Mouse (Mus musculus): Measurements from ENCODE around the gene Kcng3.

The Kcng3 gene

DNA sequence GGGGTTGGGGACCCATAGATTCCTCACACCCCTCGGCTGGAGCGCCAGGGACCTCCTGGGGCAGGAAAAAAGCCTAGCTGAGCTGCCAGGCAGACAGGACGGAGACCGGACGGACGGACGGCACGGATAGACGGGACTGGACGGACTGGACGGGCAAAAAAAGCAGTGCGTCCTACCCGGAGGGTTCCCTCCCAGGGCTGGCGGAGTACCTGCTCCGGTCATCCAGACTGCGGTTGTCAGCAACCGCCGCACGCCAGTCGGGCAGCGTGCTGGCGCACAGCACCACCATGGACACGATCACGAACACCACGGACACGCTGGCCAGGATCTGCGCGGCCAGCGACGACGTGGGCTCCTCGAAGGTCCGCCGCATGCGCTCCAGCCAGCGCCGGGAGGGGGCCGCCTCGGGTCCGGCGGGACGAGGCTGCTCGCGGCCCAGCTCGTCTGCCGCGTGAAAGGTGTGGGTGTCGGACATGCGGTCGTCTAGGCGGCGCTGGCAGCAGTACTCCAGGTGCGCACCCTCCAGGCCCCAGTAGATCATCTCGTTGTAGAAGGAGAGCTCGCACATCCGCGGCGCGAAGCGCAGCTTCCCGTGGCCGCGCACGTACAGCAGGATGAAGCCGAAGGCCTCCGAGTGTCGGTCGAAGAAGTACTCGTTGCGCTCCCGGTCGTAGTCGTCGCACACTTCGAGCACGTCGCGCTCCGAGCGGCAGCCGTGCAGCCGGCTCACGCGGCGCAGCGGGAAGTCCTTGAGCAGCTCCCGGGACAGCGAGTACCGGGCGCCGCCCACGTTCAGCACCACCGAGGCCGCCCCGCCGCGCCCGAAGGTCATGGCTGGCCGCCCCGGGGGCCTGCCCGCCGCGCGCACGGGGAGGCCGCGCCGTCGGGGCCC, 662 bp downstream of the Kcng3 start:
- DNase-seq (ENCODE audit: low spot score): no peak

DNA sequence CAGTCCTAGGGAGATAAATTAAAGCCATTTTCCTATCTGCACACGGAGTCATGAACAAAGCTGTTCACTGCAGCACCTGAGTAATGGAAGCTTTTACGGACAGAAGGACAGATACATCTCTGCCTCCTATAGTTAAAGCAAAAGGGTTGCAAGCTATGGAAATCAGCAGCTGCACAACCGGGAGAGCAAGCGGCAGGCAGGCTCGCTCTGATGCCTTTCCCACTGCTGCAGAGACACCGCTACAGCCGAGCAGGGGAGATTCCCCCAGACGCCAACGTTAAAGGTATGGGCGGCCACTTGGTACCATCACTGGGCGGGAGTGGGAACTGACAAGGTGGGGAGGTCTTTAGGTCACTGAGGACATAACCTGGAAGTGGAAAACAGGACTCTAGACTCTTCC, 17.8 kb downstream of the Kcng3 start:
- DNase-seq (ENCODE audit: low spot score): no peak

DNA sequence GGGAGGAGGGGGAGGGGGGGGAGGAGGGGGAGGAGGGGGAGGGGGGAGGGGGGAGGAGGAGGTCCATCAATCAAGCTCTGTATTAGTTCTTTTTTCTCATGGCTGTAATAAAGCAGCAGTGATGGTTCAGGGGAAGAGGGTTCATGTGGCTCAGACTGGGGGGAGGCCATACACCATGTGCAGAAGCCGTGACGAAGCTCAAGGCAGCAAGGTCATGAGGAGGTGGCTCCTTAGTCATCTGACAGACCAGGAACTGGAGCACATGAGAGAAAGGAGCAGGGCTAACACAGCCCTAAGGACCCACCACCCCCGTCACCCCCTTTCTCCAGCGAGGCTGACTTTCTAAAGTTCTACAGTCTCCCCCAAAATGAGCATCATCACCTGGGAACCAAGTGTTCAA, 22.2 kb downstream of the Kcng3 start:
- no peak for DNase-seq (ENCODE audit: low spot score)

DNA sequence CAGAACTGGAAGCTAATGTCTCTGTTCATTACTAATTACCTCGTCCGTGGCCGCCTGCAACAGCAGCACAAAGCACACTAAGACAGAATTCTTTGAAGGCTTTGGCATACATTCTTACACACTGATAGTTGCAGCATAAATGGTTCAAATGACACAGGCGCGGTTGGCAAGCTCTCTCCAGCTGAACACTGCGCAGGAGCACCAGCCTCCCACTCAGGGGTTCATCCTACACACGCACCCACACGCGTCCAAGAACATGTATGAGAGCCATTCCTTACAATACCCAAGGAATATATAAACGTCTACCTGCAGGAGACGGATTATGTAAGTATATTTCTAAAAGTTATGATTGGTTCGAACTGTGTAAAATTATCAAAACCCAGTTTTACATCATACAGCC, 30.7 kb downstream of the Kcng3 start:
- no peak for DNase-seq (ENCODE audit: low spot score)

DNA sequence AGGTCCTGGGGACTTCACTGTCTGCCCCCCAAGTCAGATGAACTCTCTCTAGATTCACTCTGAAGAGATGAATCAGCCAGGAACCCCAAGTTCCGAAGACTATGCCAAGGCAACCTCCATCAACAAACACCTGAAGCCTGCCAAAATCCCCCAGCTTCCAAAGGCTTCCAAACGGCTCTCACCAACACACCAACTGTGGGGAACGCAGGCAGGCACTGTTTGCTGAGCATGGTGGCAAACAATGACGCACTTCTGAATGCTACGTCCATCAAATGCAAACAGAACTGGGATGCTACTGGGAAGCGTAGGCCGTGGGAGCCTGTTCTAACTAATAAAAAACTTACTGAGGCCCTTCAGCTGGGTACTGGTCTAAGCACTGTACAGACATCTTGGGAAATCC, 35.7 kb downstream of the Kcng3 start:
- DNase-seq (ENCODE audit: low spot score): no peak

DNA sequence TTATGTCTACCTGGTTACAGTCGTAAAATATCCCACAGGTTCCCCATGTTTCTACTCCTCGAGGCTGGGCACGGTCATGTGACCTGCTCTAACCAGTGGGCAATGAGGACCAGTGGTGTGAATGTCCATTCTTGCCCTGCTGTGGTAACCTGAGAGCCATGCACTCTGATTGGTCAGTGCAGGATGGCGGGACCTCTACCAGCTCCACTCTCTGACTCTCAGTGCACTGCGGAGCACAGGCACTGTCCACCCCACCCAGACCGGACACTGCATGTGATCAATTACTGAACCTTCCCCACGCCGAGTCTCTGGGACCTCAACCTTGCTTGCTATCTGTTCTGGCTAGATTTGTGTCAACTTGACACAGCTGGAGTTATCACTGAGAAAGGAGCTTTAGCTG, 37.2 kb downstream of the Kcng3 start:
- no peak for DNase-seq (ENCODE audit: low spot score)

DNA sequence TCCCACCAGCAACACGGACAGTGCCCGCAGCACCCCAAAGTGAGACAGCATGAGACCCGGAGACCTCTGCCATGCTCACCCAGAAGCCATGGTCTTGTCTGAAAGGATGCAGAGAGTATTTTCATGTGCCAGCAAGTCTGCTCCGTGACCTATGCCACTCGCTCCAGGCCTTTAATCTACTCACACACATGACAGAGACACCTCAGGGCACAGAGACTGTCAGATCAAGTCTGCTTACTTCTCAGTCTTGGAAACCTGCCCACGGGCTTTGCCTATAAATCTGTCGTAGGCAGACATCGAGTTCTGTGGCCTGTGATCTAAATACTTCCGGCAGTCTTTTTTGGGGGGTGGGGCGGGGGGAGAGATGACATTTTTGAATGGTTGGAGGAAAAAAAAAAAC, 38.3 kb downstream of the Kcng3 start:
- no peak for DNase-seq (ENCODE audit: low spot score)

DNA sequence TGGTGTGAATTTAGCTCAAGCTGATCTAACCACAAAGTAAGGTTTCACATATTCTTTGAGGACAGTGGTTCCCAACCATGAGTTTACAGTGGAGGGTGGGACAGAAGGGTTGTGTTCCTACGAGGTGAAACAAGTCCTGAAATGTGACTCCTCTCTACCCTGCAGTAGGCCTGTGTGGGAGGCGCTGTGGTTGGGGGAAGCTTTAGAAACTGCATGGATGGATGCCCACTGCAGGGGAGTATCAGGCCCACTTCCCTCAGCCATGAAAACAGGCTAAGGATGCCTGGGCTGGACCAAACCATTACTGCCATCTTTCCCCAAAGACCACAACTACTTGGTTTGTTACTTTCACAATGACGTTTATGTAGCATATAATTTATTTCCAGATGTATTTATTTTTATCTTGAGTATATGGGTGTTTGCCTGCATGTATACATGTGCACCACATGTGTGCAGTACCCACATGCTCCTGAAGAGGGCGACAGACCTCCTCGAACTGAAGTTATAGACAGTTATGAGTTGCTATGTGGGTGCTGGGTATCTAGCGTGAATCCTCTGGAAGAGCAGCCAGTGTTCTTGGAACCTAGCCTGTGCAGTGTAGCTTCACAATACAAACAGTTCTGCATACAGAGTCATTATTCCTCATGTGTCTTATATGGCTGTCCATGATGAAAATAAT, 42.9 kb downstream of the Kcng3 start:
- DNase-seq (ENCODE audit: low spot score): no peak

DNA sequence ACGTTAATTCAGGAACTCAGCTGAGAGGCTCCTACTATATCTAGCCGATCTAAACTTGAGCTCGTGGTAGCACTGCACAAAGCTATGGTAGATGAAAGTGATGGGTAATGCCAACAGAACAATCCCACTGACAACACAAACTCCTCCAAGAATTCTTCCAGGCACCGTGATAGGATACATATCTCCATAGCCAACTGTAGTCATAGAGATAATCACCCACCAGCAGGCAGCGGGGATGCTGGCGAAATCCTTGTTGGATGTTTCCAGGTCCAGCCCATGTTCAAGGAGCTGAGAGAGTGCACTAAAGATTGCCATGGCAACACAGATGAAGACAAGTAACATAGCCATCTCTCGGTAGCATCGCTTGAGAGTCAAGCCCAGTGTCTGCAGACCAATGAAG, 44.0 kb downstream of the Kcng3 start:
- DNase-seq (ENCODE audit: low spot score): no peak

DNA sequence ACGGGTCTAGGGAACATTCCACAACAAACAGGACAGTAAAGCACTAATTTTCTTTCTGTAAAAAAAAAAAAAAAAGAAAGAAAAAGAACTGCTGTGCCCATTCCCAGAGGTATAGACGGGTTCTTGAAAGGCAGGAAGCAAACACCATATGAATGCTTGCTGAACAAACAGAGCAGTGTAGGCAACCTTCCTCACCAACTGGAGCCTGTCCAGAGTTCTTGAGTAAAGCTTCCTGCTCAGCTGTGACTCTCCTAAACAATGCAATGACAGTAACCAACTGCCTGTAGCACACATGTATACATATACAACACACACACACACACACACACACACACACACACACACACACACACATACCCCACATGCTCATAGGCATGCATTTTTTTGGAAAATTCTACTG, 49.1 kb downstream of the Kcng3 start:
- no peak for DNase-seq (ENCODE audit: low spot score)

DNA sequence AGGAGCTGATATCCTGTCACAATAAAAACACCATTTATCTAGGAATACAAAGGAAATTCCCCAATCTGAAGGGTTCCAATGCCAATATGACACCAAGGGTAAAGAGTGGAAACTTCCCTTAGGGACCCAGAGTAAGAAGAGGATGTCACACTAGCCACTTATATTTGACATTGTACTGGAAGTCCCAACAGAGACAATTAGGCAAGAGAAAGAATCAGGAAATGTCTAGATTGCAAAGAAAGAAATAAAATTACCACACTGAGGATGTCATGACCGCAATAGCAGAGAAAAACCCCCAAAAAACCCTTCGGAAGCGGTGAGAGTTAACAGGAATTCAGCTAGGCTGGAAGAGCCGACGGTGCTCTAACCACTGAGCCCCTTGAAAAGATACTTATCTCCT, 51.0 kb downstream of the Kcng3 start:
- DNase-seq (ENCODE audit: low spot score): no peak

DNA sequence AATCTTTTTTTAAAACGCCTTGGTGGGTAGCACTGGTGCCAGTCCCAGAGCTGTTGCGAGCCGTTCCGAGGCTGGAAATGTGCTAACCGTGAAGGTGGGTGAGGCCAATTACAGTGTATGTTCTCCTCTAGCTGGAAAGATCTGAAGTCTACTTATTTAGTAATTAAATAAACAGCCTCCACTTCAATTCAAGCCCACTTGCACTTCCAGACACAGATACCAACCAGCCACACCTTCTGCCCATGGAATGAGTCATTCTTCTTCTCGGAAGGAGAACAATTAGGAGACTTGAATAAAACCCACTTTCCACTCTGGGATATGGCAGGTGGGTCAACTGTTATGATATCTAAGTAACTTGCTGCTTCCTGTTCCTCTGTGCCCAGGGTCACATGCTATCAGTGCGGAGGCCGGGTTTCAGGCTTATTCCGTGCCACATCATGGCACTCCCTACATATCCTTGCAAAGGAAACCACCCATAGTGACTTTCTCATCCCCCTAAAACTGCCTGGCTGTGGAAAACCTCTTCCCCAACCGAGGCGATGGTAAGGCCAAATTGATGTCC, 54.8 kb downstream of the Kcng3 start:
- DNase-seq (ENCODE audit: low spot score): no peak

DNA sequence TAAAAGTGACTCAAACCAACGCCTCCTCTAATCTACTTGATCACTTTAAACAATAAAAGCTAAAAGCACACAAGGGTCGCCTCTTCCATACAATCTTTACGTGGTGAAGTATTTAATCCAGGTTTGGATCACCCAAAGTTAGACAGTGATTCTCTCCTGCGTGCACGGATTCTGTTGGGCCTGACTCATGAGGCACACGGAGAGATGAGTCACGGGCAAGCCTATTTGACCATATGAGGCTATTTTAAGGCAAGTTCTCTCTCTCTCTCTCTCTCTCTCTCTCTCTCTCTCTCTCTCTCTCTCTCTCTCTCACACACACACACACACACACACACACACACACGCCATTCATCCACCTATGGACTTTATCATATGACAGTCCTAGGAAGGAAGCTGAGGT, 57.1 kb downstream of the Kcng3 start:
- no peak for DNase-seq (ENCODE audit: low spot score)

DNA sequence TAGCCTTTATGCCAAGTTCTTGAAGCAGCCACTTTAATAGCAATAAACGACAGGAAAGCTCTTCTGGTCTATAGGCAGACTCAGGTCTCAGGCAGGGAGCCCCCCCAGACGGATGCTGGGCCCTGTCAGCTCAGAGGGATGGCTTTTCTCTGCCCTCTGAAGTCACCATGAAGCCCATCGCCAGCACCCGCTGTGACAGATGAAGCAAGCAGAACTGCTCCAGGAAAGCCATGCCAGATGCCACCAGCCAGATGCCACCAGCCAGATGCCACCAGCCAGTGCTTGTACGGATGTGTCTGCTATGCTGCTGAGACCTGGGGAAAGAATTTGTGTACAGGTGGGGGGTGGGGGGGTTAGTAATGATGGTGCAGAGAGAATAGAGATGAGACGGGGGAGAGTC, 58.6 kb downstream of the Kcng3 start:
- no peak for DNase-seq (ENCODE audit: low spot score)

DNA sequence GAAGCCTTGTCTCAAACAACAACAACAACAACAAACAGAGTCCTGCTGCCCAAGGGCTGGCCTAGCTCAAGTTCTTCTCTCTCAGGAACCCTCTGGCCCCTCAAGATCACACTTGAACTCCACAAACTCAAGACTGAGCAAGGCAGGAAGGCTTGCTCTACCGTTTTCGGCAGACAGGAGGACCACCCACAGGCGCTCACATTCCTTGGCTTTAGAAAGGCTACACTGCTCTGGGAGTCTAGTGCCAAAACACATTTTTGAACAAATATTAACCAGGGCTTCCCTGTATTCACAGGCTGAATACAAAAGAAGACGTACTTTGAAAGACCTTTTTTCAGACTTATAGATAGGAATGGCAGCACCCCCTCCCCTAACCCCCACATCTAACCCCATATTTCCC, 59.3 kb downstream of the Kcng3 start:
- DNase-seq (ENCODE audit: low spot score): no peak

DNA sequence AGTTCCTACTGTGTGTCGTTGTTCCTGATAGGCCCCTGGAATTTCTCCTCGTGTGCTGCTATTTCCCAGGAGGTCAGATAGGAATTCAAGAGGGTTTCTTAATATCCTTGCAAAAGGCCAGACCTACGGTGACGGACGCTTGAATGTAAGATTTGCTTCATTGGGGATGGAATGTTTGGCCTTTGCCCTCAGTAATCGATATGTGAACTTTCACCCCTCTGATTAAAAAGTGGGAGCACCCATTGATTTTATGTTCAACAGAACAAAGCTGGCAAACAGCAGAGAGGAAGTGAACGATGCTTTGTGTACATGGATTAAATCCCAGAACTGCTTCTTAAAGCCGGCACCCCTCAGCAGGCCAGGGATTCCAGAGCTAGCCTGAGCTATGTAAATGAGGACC, 64.3 kb downstream of the Kcng3 start:
- DNase-seq (ENCODE audit: low spot score): no peak

DNA sequence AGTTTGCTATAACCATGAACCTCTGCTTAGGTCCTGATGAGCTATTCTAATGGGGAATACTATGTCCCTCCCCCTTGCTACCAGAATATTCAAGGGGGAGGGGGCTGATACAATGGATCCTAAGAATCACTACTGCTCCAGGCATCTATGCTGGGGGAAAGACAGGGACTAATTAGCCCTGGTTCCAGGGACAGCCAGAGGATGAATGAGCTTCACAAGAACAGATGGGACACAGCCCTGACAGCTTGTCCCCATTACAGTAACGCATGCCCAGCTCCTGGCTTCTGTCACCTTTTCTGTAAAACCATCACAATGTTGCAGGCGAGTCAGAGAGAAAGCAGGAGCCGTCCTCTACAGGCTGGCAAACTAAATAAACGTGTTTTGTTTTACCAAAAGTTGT, 66.2 kb downstream of the Kcng3 start:
- DNase-seq (ENCODE audit: low spot score): no peak

DNA sequence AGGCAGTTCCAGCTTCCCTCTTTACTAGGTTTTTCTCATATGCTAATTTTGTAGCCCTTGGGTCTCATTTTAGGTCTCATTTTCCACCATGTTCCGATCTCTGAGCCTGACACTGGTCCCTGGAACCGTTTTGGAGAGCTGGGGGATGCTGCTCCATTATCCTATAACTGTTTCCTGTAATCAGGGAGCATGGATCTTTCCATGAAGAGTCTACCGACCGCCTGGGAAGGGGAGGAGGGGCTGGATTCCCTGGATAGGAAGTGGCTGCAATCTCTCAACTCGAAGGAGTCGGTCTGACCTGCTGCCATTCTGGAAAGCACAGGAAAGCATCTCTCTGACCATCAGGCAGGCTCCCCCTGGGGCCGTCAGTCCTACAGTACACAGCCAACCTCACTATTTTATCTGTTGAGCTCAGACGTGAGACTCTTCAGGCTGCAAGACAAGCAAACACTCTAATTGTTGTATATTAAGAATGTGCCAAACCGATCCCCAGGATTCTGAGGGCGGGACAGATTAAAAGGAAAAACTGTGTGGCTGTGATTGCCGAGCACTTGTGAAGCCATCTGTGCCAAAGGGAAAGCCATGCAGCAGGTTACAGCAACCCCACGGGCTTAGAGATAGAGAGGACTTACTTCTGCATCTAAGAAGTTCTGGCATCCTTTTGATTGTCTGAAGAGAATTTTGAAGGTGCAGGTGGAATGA, 67.4 kb downstream of the Kcng3 start:
- no peak for DNase-seq (ENCODE audit: low spot score)

DNA sequence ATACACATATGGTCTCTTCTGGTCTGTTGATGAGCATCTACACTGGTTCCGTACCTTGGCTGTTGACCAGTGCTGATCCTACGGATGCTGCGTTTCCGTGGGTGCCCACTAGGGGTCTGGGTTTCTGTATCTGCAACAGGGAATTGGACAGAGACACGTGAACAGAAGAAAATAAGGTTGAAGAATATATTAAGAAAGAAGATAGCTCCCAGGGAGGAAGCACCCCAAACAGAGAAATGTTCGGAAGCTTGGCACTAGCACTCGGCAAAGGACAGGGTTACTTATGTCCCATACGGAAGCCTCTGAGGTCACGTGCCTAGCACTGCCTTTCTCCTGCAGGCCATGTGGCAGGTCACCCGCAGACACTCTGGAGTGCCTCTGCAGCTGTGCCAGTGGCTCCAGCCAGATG, 68.0 kb downstream of the Kcng3 start:
- peak; percentile 21 for DNase-seq (ENCODE audit: low spot score)

DNA sequence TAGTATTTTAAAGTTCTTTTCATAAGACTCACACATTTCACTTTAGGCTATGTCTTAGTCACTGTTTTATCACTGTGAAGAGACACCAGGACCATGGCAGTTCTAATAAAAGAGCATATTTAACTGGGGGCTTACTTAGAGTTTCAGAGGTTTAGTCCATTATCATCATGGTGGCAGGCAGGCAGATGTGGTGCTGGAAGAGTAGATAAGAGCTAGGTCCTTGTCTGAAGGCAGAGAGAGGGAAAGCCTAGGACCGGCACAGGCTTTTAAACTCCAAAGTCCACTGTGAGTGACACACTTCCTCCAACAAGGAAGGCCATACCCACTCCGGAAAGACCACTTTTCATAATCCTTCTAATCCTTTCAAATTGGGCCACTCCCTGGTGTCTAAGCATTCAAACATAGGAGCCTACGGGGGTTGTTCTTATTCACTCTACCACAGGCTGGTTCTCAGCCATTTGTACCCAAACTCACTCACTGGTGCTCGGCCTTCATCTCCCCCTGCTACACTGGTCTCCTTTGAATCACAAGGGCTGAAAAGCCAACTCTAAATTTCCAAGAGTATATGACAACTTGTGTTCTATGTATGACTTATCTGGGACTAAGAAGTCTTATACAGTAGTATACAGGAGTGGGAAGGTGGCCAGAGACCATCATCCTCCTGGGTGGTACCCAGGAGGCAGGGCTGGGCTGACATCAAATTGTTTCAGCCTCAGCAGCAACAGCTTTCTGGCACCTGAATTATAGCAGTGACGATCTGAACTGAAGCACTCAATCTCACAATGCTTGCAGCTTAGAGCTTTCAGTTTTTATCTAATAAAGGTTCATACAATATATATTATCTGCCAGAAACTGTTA, 69.3 kb downstream of the Kcng3 start:
- DNase-seq (ENCODE audit: low spot score): no peak

DNA sequence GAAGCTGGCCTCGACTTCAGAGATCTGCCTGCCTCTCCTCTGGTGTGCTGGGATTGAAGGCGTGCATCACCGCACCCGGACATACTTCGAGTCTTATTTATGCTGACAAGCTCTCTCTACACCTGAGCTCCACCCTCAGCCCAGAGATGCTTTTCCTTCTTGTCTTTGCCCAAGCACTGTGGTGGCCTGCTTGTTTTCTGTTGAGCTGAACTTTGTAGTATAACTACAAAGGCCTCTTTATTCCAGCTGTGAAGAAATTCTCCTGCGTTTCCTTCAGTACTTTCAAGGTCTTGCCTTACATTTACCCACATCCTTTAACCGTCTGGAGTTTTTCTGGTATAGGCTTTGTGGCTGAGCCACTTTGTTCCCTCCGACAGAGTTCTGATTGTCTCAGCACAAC, 72.6 kb downstream of the Kcng3 start:
- DNase-seq (ENCODE audit: low spot score): no peak

DNA sequence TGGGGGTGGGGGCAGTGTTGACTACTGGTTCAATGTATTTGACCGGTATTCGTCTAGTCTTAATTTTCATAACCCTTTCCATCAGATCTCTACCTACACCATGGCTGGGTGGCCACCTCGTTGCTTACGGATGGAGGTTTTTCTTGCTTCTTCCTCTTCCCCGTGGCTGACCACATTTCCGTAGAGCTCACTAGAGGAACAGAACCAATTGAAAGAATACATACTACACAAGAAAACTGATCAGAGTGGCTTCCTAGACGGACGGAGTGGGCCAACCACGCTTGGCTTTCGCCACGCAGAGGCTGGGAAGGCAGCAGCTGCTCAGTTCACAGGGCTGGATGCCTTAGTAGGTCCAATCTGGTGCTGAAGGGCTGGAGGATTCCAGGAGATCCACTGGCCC, 75.9 kb downstream of the Kcng3 start:
- DNase-seq (ENCODE audit: low spot score): no peak
